Mouse (Mus musculus): Measurements from ENCODE around the gene Actg1. TPM values are rescaled to one million over a fixed set of nuclear protein-coding genes. Genes with fewer than 3 reads are reported as not detected.
"Not testable (repeated sequence)": the region's sequence is repeated elsewhere in the genome, so short reads cannot be mapped to it uniquely, and the experiment has no call there.

Gene Actg1
- total and polyA plus RNA-seq, 2 experiments = 68.0 to 158 TPM

DNA sequence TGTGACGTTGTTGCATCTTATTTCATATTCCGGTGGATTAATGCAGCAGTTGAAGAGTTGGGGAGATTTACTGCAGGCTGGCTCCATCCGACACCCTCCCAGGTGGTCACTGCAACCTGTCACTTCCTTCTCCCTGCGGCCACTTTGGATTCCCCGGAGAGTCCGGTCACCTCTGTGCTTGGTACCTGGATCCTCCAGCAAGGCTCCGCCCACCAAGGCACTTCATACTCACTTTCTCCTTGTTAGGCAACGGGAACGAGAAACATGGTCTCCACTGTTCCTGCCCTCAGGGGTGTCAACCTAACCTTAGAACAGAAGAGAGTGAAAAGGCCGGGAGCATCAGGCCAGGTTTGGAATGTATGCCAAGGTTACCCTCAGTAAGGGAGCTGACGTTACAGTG lies 2.4 kb upstream of the Actg1 start:
- TF ChIP-seq POLR2A (IDR thresholded peaks at IDR 0.05; ENCODE audit: extremely low read depth, insufficient read depth, low read length) (no peak), CTCF (IDR thresholded peaks at IDR 0.05; ENCODE audit: low read depth, low read length) (no peak)
- no peak for DNase-seq (ENCODE audit: extremely low read depth, low read depth, low spot score)
- WGBS = 42% methylated on average over 11 of the region's 11 CpGs
- Histone ChIP-seq H3K27ac (replicated peaks; ENCODE audit: insufficient read depth, low read depth, low read length) (peak overlapping the region; percentile 95), H3K79me2 (ENCODE audit: control insufficient read depth, insufficient read depth, low read length) (peaks cover 5% of the 10 kb centered on the region), H3K9ac (ENCODE audit: low read depth, low read length) (no peak overlapping the region), H3K4me3 (ENCODE audit: insufficient read depth, low read depth, low read length) (no peak overlapping the region; the same call in 1 of the 2 replicates), H3K27me3 (ENCODE audit: control insufficient read depth, insufficient read depth, low read length) (no peaks in the 10 kb centered on the region), H3K36me3 (ENCODE audit: control insufficient read depth, insufficient read depth, low read length) (peaks cover 2% of the 10 kb centered on the region; the same call in 1 of the 2 replicates), H3K4me1 (ENCODE audit: control insufficient read depth, insufficient read depth, low read length) (peaks cover 16% of the 10 kb centered on the region)

DNA sequence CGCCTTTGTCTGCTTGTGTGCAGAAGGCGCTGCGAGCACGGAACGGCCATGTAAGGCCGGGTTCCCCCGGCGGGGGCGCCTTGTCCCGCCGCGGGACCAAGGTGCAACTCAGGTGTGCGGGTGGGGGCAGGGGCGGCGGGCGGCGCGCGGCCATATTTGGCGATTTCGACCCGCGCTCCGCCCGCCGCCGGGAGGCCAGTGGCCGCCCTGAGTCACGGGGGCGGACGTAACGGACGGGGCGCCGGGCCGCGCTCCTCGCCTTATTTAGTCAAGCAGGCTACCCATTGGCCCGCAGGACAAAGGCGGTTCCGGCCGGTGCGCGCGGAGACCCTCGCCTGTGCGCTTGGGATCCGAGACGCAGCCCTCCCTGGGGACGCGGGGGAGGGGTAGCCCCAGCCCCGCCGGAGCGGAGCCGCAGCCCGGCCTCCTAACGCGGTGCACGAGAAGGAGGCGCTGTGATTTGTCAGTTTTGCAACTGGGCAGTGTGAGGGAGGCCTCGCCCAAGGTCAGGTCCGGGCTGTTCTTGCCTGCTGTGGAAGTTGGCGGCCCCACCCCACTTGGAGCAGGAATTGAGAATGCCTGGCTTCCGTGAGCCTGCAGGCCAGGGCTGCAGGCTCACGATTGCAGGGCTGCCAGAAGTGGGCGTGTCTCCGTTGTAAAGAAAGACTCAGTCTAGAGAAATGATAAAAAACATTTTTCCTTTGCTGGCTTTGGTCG lies 1.8 kb upstream of the Actg1 start:
- TF ChIP-seq POLR2A (IDR thresholded peaks at IDR 0.05; ENCODE audit: extremely low read depth, insufficient read depth, low read length) (peak; percentile 40; the same call in 1 of the 2 replicates), CTCF (IDR thresholded peaks at IDR 0.05; ENCODE audit: low read depth, low read length) (no peak)
- peak; percentile 87 for DNase-seq (ENCODE audit: extremely low read depth, low read depth, low spot score)
- under 1% methylated on average over 67 of the region's 68 CpGs for WGBS
- Histone ChIP-seq H3K9ac (ENCODE audit: low read depth, low read length) (peak overlapping the region; percentile 88), H3K4me1 (ENCODE audit: control insufficient read depth, insufficient read depth, low read length) (peaks cover 19% of the 10 kb centered on the region), H3K36me3 (ENCODE audit: control insufficient read depth, insufficient read depth, low read length) (peaks cover 5% of the 10 kb centered on the region), H3K27me3 (ENCODE audit: control insufficient read depth, insufficient read depth, low read length) (no peaks in the 10 kb centered on the region), H3K79me2 (ENCODE audit: control insufficient read depth, insufficient read depth, low read length) (peaks cover 5% of the 10 kb centered on the region), H3K27ac (replicated peaks; ENCODE audit: insufficient read depth, low read depth, low read length) (peak overlapping the region; percentile 95), H3K4me3 (ENCODE audit: insufficient read depth, low read depth, low read length) (peak overlapping the region; percentile 66)

DNA sequence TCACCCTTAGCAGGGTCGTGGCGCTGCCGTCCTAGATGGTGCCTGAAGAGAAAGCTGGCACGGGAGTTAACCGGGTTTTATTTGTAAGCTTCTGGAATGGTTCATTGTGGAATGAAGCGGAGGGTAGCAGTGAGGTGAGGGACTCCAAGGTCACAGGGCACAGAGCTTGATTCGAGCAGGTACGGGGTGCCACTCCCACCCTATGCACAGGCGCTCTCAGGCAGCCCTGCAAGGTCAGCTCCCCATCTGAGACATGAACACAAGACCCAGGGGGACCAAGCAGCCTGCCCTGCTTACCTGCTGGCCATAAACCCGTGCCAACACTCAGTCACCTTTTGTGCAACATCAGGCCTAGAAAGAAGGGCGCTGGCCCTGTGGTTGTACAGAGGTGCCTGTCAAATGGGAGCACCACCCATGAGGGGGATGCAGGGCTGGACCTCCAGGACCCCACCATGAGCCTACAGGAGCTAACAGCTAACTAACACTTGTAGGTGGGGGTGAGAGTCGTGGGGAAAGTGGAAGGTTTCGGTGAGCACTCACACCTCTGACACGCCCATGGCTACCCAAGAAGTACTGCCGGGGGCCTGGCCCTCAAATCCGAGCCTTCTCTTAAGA lies 1.1 kb upstream of the Actg1 start:
- H3K9ac ChIP-seq (ENCODE audit: low read depth, low read length) = peak overlapping the region; percentile 88
- H3K36me3 ChIP-seq (ENCODE audit: control insufficient read depth, insufficient read depth, low read length) = peaks cover 6% of the 10 kb centered on the region
- peaks cover 5% of the 10 kb centered on the region for H3K79me2 ChIP-seq (ENCODE audit: control insufficient read depth, insufficient read depth, low read length)
- H3K27ac ChIP-seq (replicated peaks; ENCODE audit: insufficient read depth, low read depth, low read length) = peak overlapping the region; percentile 95
- peaks cover 21% of the 10 kb centered on the region for H3K4me1 ChIP-seq (ENCODE audit: control insufficient read depth, insufficient read depth, low read length)
- H3K27me3 ChIP-seq (ENCODE audit: control insufficient read depth, insufficient read depth, low read length) = no peaks in the 10 kb centered on the region
- 2% methylated on average over 16 of the region's 16 CpGs for WGBS
- peak; percentile 67 for DNase-seq (ENCODE audit: extremely low read depth, low read depth, low spot score)
- no peak for TF ChIP-seq POLR2A (IDR thresholded peaks at IDR 0.05; ENCODE audit: extremely low read depth, insufficient read depth, low read length)
- no peak for TF ChIP-seq CTCF (IDR thresholded peaks at IDR 0.05; ENCODE audit: low read depth, low read length)
- peak overlapping the region; percentile 66 for H3K4me3 ChIP-seq (ENCODE audit: insufficient read depth, low read depth, low read length)

DNA sequence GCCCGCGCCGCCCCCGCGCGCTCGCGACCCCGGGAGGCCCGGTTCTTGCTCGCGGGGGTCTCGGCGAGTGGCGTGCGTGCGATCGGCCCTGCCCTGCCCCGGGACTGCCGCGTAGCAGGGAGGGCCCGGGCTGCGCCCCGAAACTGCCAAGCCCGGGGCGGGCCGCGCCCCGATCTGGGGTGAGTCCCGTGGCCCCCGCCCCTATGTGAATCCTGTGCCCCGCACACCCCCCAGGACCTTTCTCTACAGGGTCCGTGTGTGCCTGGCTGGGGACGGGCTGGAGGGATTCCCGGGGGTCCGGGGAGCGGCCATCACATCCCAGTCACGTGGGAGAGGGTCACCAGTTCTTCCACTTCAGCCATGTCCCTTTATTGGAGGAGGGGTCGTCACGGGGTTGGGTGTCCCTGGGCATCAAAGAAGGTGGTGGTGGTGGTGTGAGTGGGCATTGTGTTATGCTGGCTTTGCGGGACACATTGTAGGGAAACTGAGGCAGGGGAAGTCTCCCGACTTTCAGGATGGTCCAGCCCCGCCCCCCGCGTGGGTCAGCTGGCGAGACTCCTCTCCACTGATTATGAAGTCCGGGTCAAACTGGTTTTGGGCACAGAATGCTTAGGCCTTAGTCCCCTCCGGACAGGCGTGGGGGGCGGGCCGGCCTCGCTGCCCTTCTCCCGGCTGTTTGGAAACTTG lies 485 bp upstream of the Actg1 start:
- Histone ChIP-seq H3K36me3 (ENCODE audit: control insufficient read depth, insufficient read depth, low read length) (peaks cover 6% of the 10 kb centered on the region), H3K27me3 (ENCODE audit: control insufficient read depth, insufficient read depth, low read length) (no peaks in the 10 kb centered on the region), H3K79me2 (ENCODE audit: control insufficient read depth, insufficient read depth, low read length) (peaks cover 5% of the 10 kb centered on the region), H3K27ac (replicated peaks; ENCODE audit: insufficient read depth, low read depth, low read length) (peak overlapping the region; percentile 95), H3K9ac (ENCODE audit: low read depth, low read length) (peak overlapping the region; percentile 88), H3K4me3 (ENCODE audit: insufficient read depth, low read depth, low read length) (peak overlapping the region; percentile 66), H3K4me1 (ENCODE audit: control insufficient read depth, insufficient read depth, low read length) (peaks cover 21% of the 10 kb centered on the region)
- DNase-seq (ENCODE audit: extremely low read depth, low read depth, low spot score) = no peak
- WGBS = under 1% methylated on average over 50 of the region's 53 CpGs
- TF ChIP-seq POLR2A (IDR thresholded peaks at IDR 0.05; ENCODE audit: extremely low read depth, insufficient read depth, low read length) = no peak
- TF ChIP-seq CTCF (IDR thresholded peaks at IDR 0.05; ENCODE audit: low read depth, low read length) = no peak

DNA sequence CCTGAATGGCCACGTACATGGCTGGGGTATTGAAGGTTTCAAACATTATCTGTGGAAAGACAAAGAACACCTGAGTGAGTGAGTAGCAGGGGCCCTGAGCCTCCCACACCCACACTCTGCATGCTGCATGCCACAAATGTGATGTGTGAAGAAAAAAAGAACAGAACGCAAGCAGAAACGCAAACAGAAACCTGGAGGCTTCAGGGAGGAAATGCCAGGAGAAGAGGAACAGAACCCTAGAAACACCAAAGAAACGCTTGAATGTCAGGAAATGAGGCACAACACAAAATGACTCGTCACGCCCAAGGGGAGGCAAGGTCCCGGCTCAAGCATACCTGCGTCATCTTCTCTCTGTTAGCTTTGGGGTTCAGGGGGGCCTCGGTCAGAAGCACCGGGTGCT lies 1.0 kb downstream of the Actg1 start:
- Histone ChIP-seq H3K27me3 (ENCODE audit: control insufficient read depth, insufficient read depth, low read length) (no peaks in the 10 kb centered on the region), H3K27ac (replicated peaks; ENCODE audit: insufficient read depth, low read depth, low read length) (no peak overlapping the region), H3K79me2 (ENCODE audit: control insufficient read depth, insufficient read depth, low read length) (peaks cover 5% of the 10 kb centered on the region), H3K36me3 (ENCODE audit: control insufficient read depth, insufficient read depth, low read length) (peaks cover 6% of the 10 kb centered on the region), H3K4me1 (ENCODE audit: control insufficient read depth, insufficient read depth, low read length) (peaks cover 16% of the 10 kb centered on the region), H3K9ac (ENCODE audit: low read depth, low read length) (peak overlapping the region; percentile 71), H3K4me3 (ENCODE audit: insufficient read depth, low read depth, low read length) (peak overlapping the region; percentile 87)
- no peak for DNase-seq (ENCODE audit: extremely low read depth, low read depth, low spot score)
- WGBS = 5% methylated on average over 10 of the region's 10 CpGs
- TF ChIP-seq POLR2A (IDR thresholded peaks at IDR 0.05; ENCODE audit: extremely low read depth, insufficient read depth, low read length) = no peak
- no peak for TF ChIP-seq CTCF (IDR thresholded peaks at IDR 0.05; ENCODE audit: low read depth, low read length)

DNA sequence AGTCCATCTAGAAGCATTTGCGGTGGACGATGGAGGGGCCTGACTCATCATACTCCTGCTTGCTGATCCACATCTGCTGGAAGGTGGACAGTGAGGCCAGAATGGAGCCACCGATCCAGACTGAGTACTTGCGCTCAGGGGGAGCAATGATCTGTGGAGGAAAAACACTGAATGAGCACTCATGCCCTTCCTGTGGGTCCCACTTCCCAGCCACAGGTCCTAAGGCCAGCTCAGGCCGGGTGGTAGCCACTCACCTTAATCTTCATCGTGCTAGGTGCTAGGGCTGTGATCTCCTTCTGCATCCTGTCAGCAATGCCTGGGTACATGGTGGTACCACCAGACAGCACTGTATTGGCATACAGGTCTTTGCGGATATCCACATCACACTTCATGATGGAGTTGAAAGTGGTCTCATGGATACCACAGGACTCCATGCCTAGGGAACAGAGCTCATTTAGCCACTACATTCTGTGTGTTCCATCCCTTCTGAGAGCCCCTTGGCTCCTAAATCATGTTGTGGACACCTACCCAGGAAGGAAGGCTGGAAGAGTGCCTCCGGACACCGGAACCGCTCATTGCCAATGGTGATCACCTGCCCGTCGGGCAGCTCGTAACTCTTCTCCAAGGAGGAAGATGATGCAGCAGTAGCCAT lies 1.8 kb downstream of the Actg1 start:
- not testable (repeated sequence) for H3K36me3 ChIP-seq (ENCODE audit: control insufficient read depth, insufficient read depth, low read length); H3K27me3 ChIP-seq (ENCODE audit: control insufficient read depth, insufficient read depth, low read length); H3K79me2 ChIP-seq (ENCODE audit: control insufficient read depth, insufficient read depth, low read length); DNase-seq (ENCODE audit: extremely low read depth, low read depth, low spot score); H3K27ac ChIP-seq (replicated peaks; ENCODE audit: insufficient read depth, low read depth, low read length)
- Histone ChIP-seq H3K9ac (ENCODE audit: low read depth, low read length) (peak overlapping the region; percentile 18; the same call in 1 of the 2 replicates), H3K4me1 (ENCODE audit: control insufficient read depth, insufficient read depth, low read length) (peaks cover 16% of the 10 kb centered on the region), H3K4me3 (ENCODE audit: insufficient read depth, low read depth, low read length) (peak overlapping the region; percentile 45)
- 44% methylated on average over 11 of the region's 13 CpGs for WGBS
